29 mouse cellular contexts compared by ENCODE assay signal in genomic region chr11:21749487-21749886, GRCm38 (mm10).
DNase-seq lines count a peak whose midpoint lies in the region; ATAC-seq and TF ChIP-seq lines count a peak whose summit lies in the region.
"Had no signal": no experiment of that assay in that cellular context is flagged by ENCODE, and none has a peak within 500 bp of the region (broad histone marks: within the 10 kb centered on the region; RNA-seq: fewer than 3 reads in every experiment).

No protein-coding gene starts in this region.

- no peak overlapping the region for H3K4me2 ChIP-seq in heart, embryonic 13.5 days
- no peak overlapping the region for H3K4me2 ChIP-seq in liver, embryonic 13.5 days
- H3K4me2 ChIP-seq in liver, embryonic 12.5 days: no peak overlapping the region
- H3K4me2 ChIP-seq in liver, embryonic 14.5 days (ENCODE audit: low read depth): no peak overlapping the region
- H3K4me2 ChIP-seq: embryonic facial prominence, embryonic 12.5 days; embryonic facial prominence, embryonic 15.5 days; heart, embryonic 11.5 days; hindbrain, embryonic 13.5 days had no signal

- 57% methylated on average over 4 of the region's 4 CpGs for WGBS in heart, embryonic 13.5 days
- WGBS in liver, embryonic 13.5 days (ENCODE audit: insufficient replicate concordance): 45% methylated on average over 4 of the region's 4 CpGs
- 56% methylated on average over 4 of the region's 4 CpGs for WGBS in liver, embryonic 12.5 days (ENCODE audit: insufficient replicate concordance)
- 46% methylated on average over 4 of the region's 4 CpGs for WGBS in liver, embryonic 14.5 days (ENCODE audit: insufficient replicate concordance)

- no peak overlapping the region for H3K9ac ChIP-seq in heart, embryonic 13.5 days
- H3K9ac ChIP-seq in liver, embryonic 13.5 days: no peak overlapping the region
- no peak overlapping the region for H3K9ac ChIP-seq in liver, embryonic 12.5 days
- no peak overlapping the region for H3K9ac ChIP-seq in liver, embryonic 14.5 days (replicated peaks)
- H3K9ac ChIP-seq: embryonic facial prominence, embryonic 12.5 days; embryonic facial prominence, embryonic 15.5 days; forebrain, postnatal 0 days; hindbrain, embryonic 13.5 days had no signal

- H3K36me3 ChIP-seq in heart, embryonic 13.5 days: no peaks in the 10 kb centered on the region
- no peaks in the 10 kb centered on the region for H3K36me3 ChIP-seq in liver, embryonic 13.5 days
- H3K36me3 ChIP-seq in liver, embryonic 12.5 days: no peaks in the 10 kb centered on the region
- H3K36me3 ChIP-seq in liver, embryonic 14.5 days (replicated peaks; ENCODE audit: control insufficient read depth, insufficient read depth, low read depth): no peaks in the 10 kb centered on the region
- H3K36me3 ChIP-seq: embryonic facial prominence, embryonic 12.5 days; embryonic facial prominence, embryonic 15.5 days; G1E; hindbrain, embryonic 10.5 days; hindbrain, embryonic 13.5 days had no signal

- no peak for ATAC-seq in heart, embryonic 13.5 days (ENCODE audit: extremely low read depth, insufficient number of reproducible peaks, low FRiP score, low TSS enrichment)
- ATAC-seq in liver, embryonic 13.5 days (ENCODE audit: low read depth): 0 out of 2 replicates have a peak, but pooled peaks have one; percentile 47
- ATAC-seq in liver, embryonic 12.5 days: no peak
- ATAC-seq in liver, embryonic 14.5 days (ENCODE audit: insufficient read depth): peak; percentile 52; the same call in 1 of the 2 replicates
- 0 out of 2 replicates have a peak, but pooled peaks have one; percentile 50 for ATAC-seq in megakaryocyte-erythroid progenitor cell, adult 5-6 weeks (replicated peaks; ENCODE audit: low FRiP score, low TSS enrichment, poor library complexity, severe bottlenecking)
- ATAC-seq: forebrain, embryonic 14.5 days; forebrain, postnatal 0 days; hindbrain, embryonic 16.5 days; Patski had no signal

- peaks cover 16% of the 10 kb centered on the region for H3K4me1 ChIP-seq in heart, embryonic 13.5 days
- H3K4me1 ChIP-seq in liver, embryonic 13.5 days (replicated peaks): no peaks in the 10 kb centered on the region
- no peaks in the 10 kb centered on the region for H3K4me1 ChIP-seq in liver, embryonic 12.5 days
- H3K4me1 ChIP-seq in liver, embryonic 14.5 days (replicated peaks; ENCODE audit: control insufficient read depth in 2 of 2, insufficient read depth in 2 of 2, low read length in 1 of 2): no peaks in the 10 kb centered on the region; a peak in 1 of 4 replicates
- H3K4me1 ChIP-seq: embryonic facial prominence, embryonic 15.5 days; hindbrain, embryonic 10.5 days; hindbrain, embryonic 13.5 days had no signal

- peak overlapping the region; percentile 7; the same call in 1 of the 2 replicates for H3K27ac ChIP-seq in heart, embryonic 13.5 days (replicated peaks)
- H3K27ac ChIP-seq in liver, embryonic 13.5 days: no peak overlapping the region
- H3K27ac ChIP-seq in liver, embryonic 12.5 days: no peak overlapping the region
- no peak overlapping the region for H3K27ac ChIP-seq in liver, embryonic 14.5 days
- H3K27ac ChIP-seq: embryonic facial prominence, embryonic 12.5 days; embryonic facial prominence, embryonic 15.5 days; gastrocnemius, adult 2 months; hindbrain, embryonic 10.5 days; hindbrain, embryonic 13.5 days had no signal

- no peak for TF ChIP-seq CTCF in liver, embryonic 14.5 days (IDR thresholded peaks at IDR 0.05; ENCODE audit: low read depth)

- no peaks in the 10 kb centered on the region for H3K9me3 ChIP-seq in heart, embryonic 13.5 days
- no peaks in the 10 kb centered on the region for H3K9me3 ChIP-seq in liver, embryonic 13.5 days (replicated peaks)
- H3K9me3 ChIP-seq in liver, embryonic 12.5 days (replicated peaks): no peaks in the 10 kb centered on the region
- no peaks in the 10 kb centered on the region for H3K9me3 ChIP-seq in liver, embryonic 14.5 days (ENCODE audit: control insufficient read depth, low read length)
- H3K9me3 ChIP-seq: embryonic facial prominence, embryonic 12.5 days; embryonic facial prominence, embryonic 15.5 days; G1E; hindbrain, embryonic 10.5 days; hindbrain, embryonic 13.5 days had no signal

- no peak for TF ChIP-seq EP300 in liver, embryonic 14.5 days (IDR thresholded peaks at IDR 0.05; ENCODE audit: low read depth)

- intact Hi-C loops in heart, postnatal 10 days (cut with DNase I): no loop called here

- DNase-seq in heart, postnatal 10 days: no peak
- no peak for DNase-seq in liver, embryonic 13.5 days
- DNase-seq in liver, embryonic 14.5 days (ENCODE audit: low read depth in 3 of 3, low spot score in 3 of 3): no peak
- no peak for DNase-seq in right cerebral cortex, postnatal 36 days (ENCODE audit: low spot score in 2 of 2)
- DNase-seq: adrenal gland, adult 2 months; adrenal gland, postnatal 14 days; B cell, adult 2 months; cerebellum, adult 11 months; cerebellum, adult 2 months; cerebellum, adult 9-11 months; cerebellum, postnatal 25 days; forebrain, postnatal 0 days; gastrocnemius, adult 2 months; gastrocnemius, postnatal 25 days; heart, adult 18-20 months; heart, postnatal 36 days had no signal

- no peaks in the 10 kb centered on the region for H3K27me3 ChIP-seq in heart, embryonic 13.5 days (replicated peaks)
- H3K27me3 ChIP-seq in liver, embryonic 13.5 days: no peaks in the 10 kb centered on the region
- H3K27me3 ChIP-seq in liver, embryonic 12.5 days (replicated peaks): no peaks in the 10 kb centered on the region
- H3K27me3 ChIP-seq in liver, embryonic 14.5 days (ENCODE audit: control insufficient read depth, insufficient read depth, low read length): no peaks in the 10 kb centered on the region
- H3K27me3 ChIP-seq: CH12.LX; embryonic facial prominence, embryonic 12.5 days; embryonic facial prominence, embryonic 15.5 days; hindbrain, embryonic 13.5 days; Patski had no signal

- H3K4me3 ChIP-seq in heart, embryonic 13.5 days: no peak overlapping the region
- H3K4me3 ChIP-seq in liver, embryonic 13.5 days (replicated peaks): no peak overlapping the region
- no peak overlapping the region for H3K4me3 ChIP-seq in liver, embryonic 12.5 days
- H3K4me3 ChIP-seq in liver, embryonic 14.5 days (ENCODE audit: insufficient read depth in 1 of 2, low read depth in 2 of 2, low read length in 2 of 2): no peak overlapping the region
- H3K4me3 ChIP-seq: embryonic facial prominence, embryonic 12.5 days; embryonic facial prominence, embryonic 15.5 days; gastrocnemius, adult 2 months; hindbrain, embryonic 10.5 days; hindbrain, embryonic 13.5 days had no signal

Comparison
In these comparisons a context has a peak if more than half of its experiments do, and no peak if none do; other contexts are left out.
1. ATAC-seq: peak in liver, embryonic 13.5 days (single experiment), liver, embryonic 14.5 days (single experiment) and megakaryocyte-erythroid progenitor cell, adult 5-6 weeks (single experiment); none in heart, embryonic 13.5 days (single experiment) and liver, embryonic 12.5 days (single experiment).